ENCODE assay signal across 9 mouse cellular contexts in the genomic region with DNA sequence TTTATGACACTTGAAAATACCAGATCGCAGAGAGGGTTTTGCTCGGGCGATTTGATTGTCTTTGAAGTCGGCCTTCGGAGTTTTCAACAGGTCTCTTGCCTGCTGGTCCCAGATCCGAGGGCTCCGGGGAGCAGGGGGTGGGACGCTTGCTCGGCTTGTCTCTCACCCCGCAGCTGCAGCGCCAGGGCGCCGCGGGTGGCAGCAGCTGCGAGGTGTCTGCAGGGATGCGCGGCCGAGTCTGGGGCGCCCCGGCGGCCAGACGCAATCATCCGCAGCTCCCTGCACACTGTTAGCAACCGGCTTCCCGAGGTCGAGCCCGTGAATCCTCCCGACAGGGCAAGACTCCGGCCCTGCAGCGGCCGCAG.
DNase-seq lines count a peak whose midpoint lies in the region; ATAC-seq and TF ChIP-seq lines count a peak whose summit lies in the region.
"Had no signal": no experiment of that assay in that cellular context is flagged by ENCODE, and none has a peak within 500 bp of the region (broad histone marks: within the 10 kb centered on the region; RNA-seq: fewer than 3 reads in every experiment).

No protein-coding gene starts in this region.

- no peaks in the 10 kb centered on the region for H3K36me3 ChIP-seq in lung, postnatal 0 days (ENCODE audit: insufficient read depth, low read length)
- no peaks in the 10 kb centered on the region for H3K36me3 ChIP-seq in liver, embryonic 16.5 days (ENCODE audit: control insufficient read depth, insufficient read depth)
- H3K36me3 ChIP-seq in small intestine, adult 2 months (ENCODE audit: control insufficient read depth, insufficient read depth, low read length), result no peaks in the 10 kb centered on the region

- H3K9me3 ChIP-seq in lung, postnatal 0 days (ENCODE audit: low read length), result no peaks in the 10 kb centered on the region
- H3K9me3 ChIP-seq in liver, embryonic 16.5 days (replicated peaks; ENCODE audit: control insufficient read depth, low read length), result no peaks in the 10 kb centered on the region

- H3K9ac ChIP-seq in lung, postnatal 0 days (replicated peaks; ENCODE audit: low read depth), result no peak overlapping the region
- H3K9ac ChIP-seq in liver, embryonic 16.5 days (ENCODE audit: low read depth, low read length), result no peak overlapping the region

- peak overlapping the region; percentile 24; the same call in 1 of the 2 replicates for H3K4me3 ChIP-seq in lung, postnatal 0 days (ENCODE audit: low read depth, low read length)
- H3K4me3 ChIP-seq in lung, adult 2 months (replicated peaks; ENCODE audit: extremely low read depth, low read depth, low read length), result no peak overlapping the region
- H3K4me3 ChIP-seq in cortical plate, adult 2 months (ENCODE audit: insufficient read depth, low read length), result peak overlapping the region; percentile 17; the same call in 1 of the 2 replicates
- H3K4me3 ChIP-seq in liver, embryonic 16.5 days (ENCODE audit: low read depth, low read length), result no peak overlapping the region
- peak overlapping the region; percentile 30; the same call in 1 of the 2 replicates for H3K4me3 ChIP-seq in small intestine, adult 2 months (ENCODE audit: low read depth, low read length)

- H3K27me3 ChIP-seq in lung, postnatal 0 days (replicated peaks; ENCODE audit: insufficient read depth, low read length), result peaks cover 60% of the 10 kb centered on the region
- peaks cover 57% of the 10 kb centered on the region for H3K27me3 ChIP-seq in liver, embryonic 16.5 days (ENCODE audit: control insufficient read depth, insufficient read depth, low read depth, low read length)
- H3K27me3 ChIP-seq in small intestine, adult 2 months (ENCODE audit: control insufficient read depth, insufficient read depth, low read length), result peaks cover 20% of the 10 kb centered on the region

- H3K4me1 ChIP-seq in lung, postnatal 0 days (ENCODE audit: insufficient read depth, low read depth, low read length), result no peaks in the 10 kb centered on the region
- H3K4me1 ChIP-seq in lung, adult 2 months (ENCODE audit: control insufficient read depth, insufficient read depth, low read length), result peaks cover 2% of the 10 kb centered on the region; the same call in 1 of the 2 replicates
- H3K4me1 ChIP-seq in cortical plate, adult 2 months (ENCODE audit: control insufficient read depth, insufficient read depth, low read length), result no peaks in the 10 kb centered on the region
- H3K4me1 ChIP-seq in liver, embryonic 16.5 days (ENCODE audit: control insufficient read depth, low read depth, low read length), result no peaks in the 10 kb centered on the region; the same call in 1 of the 2 replicates
- peaks cover 4% of the 10 kb centered on the region; the same call in 1 of the 2 replicates for H3K4me1 ChIP-seq in small intestine, adult 2 months (ENCODE audit: control insufficient read depth, insufficient read depth, insufficient read length, low read length)

- DNase-seq in lung, postnatal 0 days (ENCODE audit: low spot score), result peak; percentile 15
- DNase-seq in lung, adult 2 months, result no peak
- DNase-seq in frontal cortex, postnatal 25 days (ENCODE audit: low spot score in 2 of 2), result peak; percentile 13 to 24
- peak; percentile 11 for DNase-seq in kidney, adult 9 months
- DNase-seq in lung, postnatal 14 days, result no peak

- no peak for TF ChIP-seq EP300 in lung, postnatal 0 days (IDR thresholded peaks at IDR 0.05)

- ATAC-seq in lung, postnatal 0 days, result peak; percentile 23; the same call in 1 of the 2 replicates
- ATAC-seq in liver, embryonic 16.5 days (ENCODE audit: low read depth), result no peak

- H3K4me2 ChIP-seq in lung, postnatal 0 days (replicated peaks; ENCODE audit: low read depth, low read length), result peak overlapping the region; percentile 51
- 0 out of 2 replicates have a peak overlapping the region, but pooled peaks have one; percentile 4 for H3K4me2 ChIP-seq in liver, embryonic 16.5 days (ENCODE audit: low read depth, low read length)

- peak; percentile 20; the same call in 1 of the 2 replicates for TF ChIP-seq CTCF in lung, postnatal 0 days (IDR thresholded peaks at IDR 0.05)
- no peak for TF ChIP-seq CTCF in lung, adult 2 months (IDR thresholded peaks at IDR 0.05; ENCODE audit: insufficient read depth, low read length)
- no peak for TF ChIP-seq CTCF in cortical plate, adult 2 months (IDR thresholded peaks at IDR 0.05; ENCODE audit: extremely low read depth, insufficient read depth, low read length)
- no peak for TF ChIP-seq CTCF in small intestine, adult 2 months (IDR thresholded peaks at IDR 0.05; ENCODE audit: extremely low read depth, insufficient read length, insufficient replicate concordance, low read depth, low read length)

- no peak for TF ChIP-seq POLR2A in lung, adult 2 months (IDR thresholded peaks at IDR 0.05; ENCODE audit: borderline replicate concordance, extremely low read depth, low read depth, low read length)
- TF ChIP-seq POLR2A in cortical plate, adult 2 months (IDR thresholded peaks at IDR 0.05; ENCODE audit: extremely low read depth, insufficient read depth, low read length), result no peak
- no peak for TF ChIP-seq POLR2A in small intestine, adult 2 months (IDR thresholded peaks at IDR 0.05; ENCODE audit: low read depth, low read length)

- no peak overlapping the region for H3K27ac ChIP-seq in lung, postnatal 0 days (ENCODE audit: low read length)
- no peak overlapping the region for H3K27ac ChIP-seq in cortical plate, adult 2 months (ENCODE audit: insufficient read depth, low read length)
- no peak overlapping the region for H3K27ac ChIP-seq in liver, embryonic 16.5 days (ENCODE audit: low read length)
- H3K27ac ChIP-seq in small intestine, adult 2 months (ENCODE audit: insufficient read depth, low read depth, low read length), result no peak overlapping the region
- H3K27ac ChIP-seq: macrophage had no signal

- WGBS in lung, postnatal 0 days, result 3% methylated on average over 25 of the region's 31 CpGs
- WGBS in lung, adult 2 months, result under 1% methylated on average over 31 of the region's 31 CpGs
- under 1% methylated on average over 31 of the region's 31 CpGs for WGBS in liver, embryonic 16.5 days (ENCODE audit: insufficient replicate concordance)
- WGBS in small intestine, adult 2 months, result under 1% methylated on average over 31 of the region's 31 CpGs

Comparison
In these comparisons a context has a peak if more than half of its experiments do, and no peak if none do; other contexts are left out.
1. DNase-seq: peak in lung, postnatal 0 days (single experiment), frontal cortex, postnatal 25 days (2 of 2) and kidney, adult 9 months (single experiment); none in lung, adult 2 months (single experiment) and lung, postnatal 14 days (single experiment).
2. H3K4me3 ChIP-seq: peak in lung, postnatal 0 days (single experiment), cortical plate, adult 2 months (single experiment) and small intestine, adult 2 months (single experiment); none in lung, adult 2 months (single experiment) and liver, embryonic 16.5 days (single experiment).